ENCODE assay signal across 12 mouse cellular contexts in the genomic region with DNA sequence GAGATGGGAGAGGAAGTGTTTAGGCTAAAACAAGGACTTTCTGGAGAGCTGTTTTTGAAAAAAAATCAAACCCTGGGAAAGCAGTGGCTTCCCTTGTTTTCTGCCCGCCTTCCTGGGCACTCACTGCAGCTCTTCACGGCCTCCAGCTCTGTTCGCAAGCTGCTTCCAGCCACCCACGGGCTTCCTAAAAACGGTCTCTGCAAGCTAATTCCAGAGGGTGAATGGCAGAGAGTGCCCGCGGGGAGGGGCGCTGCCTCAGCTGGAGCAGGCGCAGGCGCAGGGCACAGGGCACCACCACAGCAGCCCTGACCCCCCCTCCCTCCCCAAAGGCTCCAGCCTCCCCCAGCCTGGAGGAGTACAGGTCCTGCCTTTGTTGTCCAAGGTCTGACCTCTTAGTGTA. TPM values are rescaled to one million over a fixed set of nuclear protein-coding genes. Genes with fewer than 3 reads are reported as not detected.
A peak's percentile ranks its signal among the peaks of the same experiment; 100 is the strongest.
DNase-seq lines count a peak whose midpoint lies in the region; ATAC-seq and TF ChIP-seq lines count a peak whose summit lies in the region.
"Had no signal": no experiment of that assay in that cellular context is flagged by ENCODE, and none has a peak within 500 bp of the region (broad histone marks: within the 10 kb centered on the region; RNA-seq: fewer than 3 reads in every experiment).

No protein-coding gene starts in this region.

- peak; percentile 56 for DNase-seq in midbrain, postnatal 0 days (ENCODE audit: low spot score)
- DNase-seq in frontal cortex, postnatal 36 days (ENCODE audit: low spot score in 2 of 2) = peak; percentile 86 to 94
- peak; percentile 60 to 90 for DNase-seq in left cerebral cortex, adult 8-10 months (ENCODE audit: low spot score in 2 of 2)
- DNase-seq in right cerebral cortex, postnatal 4 days = peak; percentile 64
- DNase-seq: gastrocnemius, adult 2 months; kidney, adult 18-20 months; thymus, postnatal 14 days had no signal

- H3K27ac ChIP-seq in midbrain, postnatal 0 days (ENCODE audit: low read depth, low read length) = no peak overlapping the region
- no peak overlapping the region for H3K27ac ChIP-seq in midbrain, embryonic 16.5 days (ENCODE audit: low read length)
- H3K27ac ChIP-seq in intestine, embryonic 16.5 days (ENCODE audit: low read length) = no peak overlapping the region
- no peak overlapping the region for H3K27ac ChIP-seq in forebrain, embryonic 16.5 days (ENCODE audit: low read length)
- H3K27ac ChIP-seq: embryonic facial prominence, embryonic 13.5 days; gastrocnemius, adult 2 months; neural tube, embryonic 12.5 days had no signal

- no peak for ATAC-seq in midbrain, postnatal 0 days (ENCODE audit: low FRiP score)
- ATAC-seq in midbrain, embryonic 16.5 days = no peak
- ATAC-seq in intestine, embryonic 16.5 days = no peak
- no peak for ATAC-seq in forebrain, embryonic 16.5 days

- no peak overlapping the region for H3K4me3 ChIP-seq in midbrain, postnatal 0 days (ENCODE audit: low read depth, low read length)
- no peak overlapping the region for H3K4me3 ChIP-seq in midbrain, embryonic 16.5 days (ENCODE audit: low read depth, low read length)
- H3K4me3 ChIP-seq in intestine, embryonic 16.5 days (ENCODE audit: low read length) = no peak overlapping the region
- H3K4me3 ChIP-seq in forebrain, embryonic 16.5 days (replicated peaks; ENCODE audit: low read length) = no peak overlapping the region
- H3K4me3 ChIP-seq: embryonic facial prominence, embryonic 13.5 days; gastrocnemius, adult 2 months; neural tube, embryonic 12.5 days had no signal

- WGBS in midbrain, postnatal 0 days = 42% methylated on average over 10 of the region's 10 CpGs
- WGBS in midbrain, embryonic 16.5 days = 50% methylated on average over 10 of the region's 10 CpGs
- WGBS in intestine, embryonic 16.5 days = 65% methylated on average over 10 of the region's 10 CpGs
- WGBS in forebrain, embryonic 16.5 days = 51% methylated on average over 10 of the region's 10 CpGs

- H3K9ac ChIP-seq in midbrain, postnatal 0 days (replicated peaks; ENCODE audit: low read length, poor library complexity, severe bottlenecking) = no peak overlapping the region
- H3K9ac ChIP-seq in midbrain, embryonic 16.5 days (ENCODE audit: low read depth, low read length) = no peak overlapping the region
- H3K9ac ChIP-seq in intestine, embryonic 16.5 days (ENCODE audit: low read depth, low read length) = no peak overlapping the region
- H3K9ac ChIP-seq in forebrain, embryonic 16.5 days (replicated peaks; ENCODE audit: low read depth, low read length) = no peak overlapping the region
- H3K9ac ChIP-seq: embryonic facial prominence, embryonic 13.5 days; neural tube, embryonic 12.5 days had no signal

- TF ChIP-seq CTCF in midbrain, postnatal 0 days (IDR thresholded peaks at IDR 0.05) = no peak

- no peak overlapping the region for H3K4me2 ChIP-seq in midbrain, postnatal 0 days (ENCODE audit: low read depth, low read length, poor library complexity, severe bottlenecking)
- no peak overlapping the region for H3K4me2 ChIP-seq in midbrain, embryonic 16.5 days (ENCODE audit: low read length)
- H3K4me2 ChIP-seq in intestine, embryonic 16.5 days (ENCODE audit: low read depth, low read length) = no peak overlapping the region
- no peak overlapping the region for H3K4me2 ChIP-seq in forebrain, embryonic 16.5 days (ENCODE audit: low read length)
- H3K4me2 ChIP-seq: embryonic facial prominence, embryonic 13.5 days; neural tube, embryonic 12.5 days had no signal

- H3K27me3 ChIP-seq in midbrain, postnatal 0 days (ENCODE audit: insufficient read depth, low read length) = no peaks in the 10 kb centered on the region
- no peaks in the 10 kb centered on the region for H3K27me3 ChIP-seq in midbrain, embryonic 16.5 days (ENCODE audit: control insufficient read depth, insufficient read depth, low read depth, low read length)
- no peaks in the 10 kb centered on the region for H3K27me3 ChIP-seq in intestine, embryonic 16.5 days (replicated peaks; ENCODE audit: control insufficient read depth, insufficient read depth, low read length)
- no peaks in the 10 kb centered on the region for H3K27me3 ChIP-seq in forebrain, embryonic 16.5 days (replicated peaks; ENCODE audit: control insufficient read depth, insufficient read depth, low read length)
- H3K27me3 ChIP-seq: neural tube, embryonic 12.5 days had no signal

- H3K9me3 ChIP-seq in midbrain, postnatal 0 days (ENCODE audit: low read length) = no peaks in the 10 kb centered on the region
- H3K9me3 ChIP-seq in midbrain, embryonic 16.5 days (replicated peaks; ENCODE audit: control insufficient read depth, low read length, poor library complexity, severe bottlenecking) = no peaks in the 10 kb centered on the region
- H3K9me3 ChIP-seq in intestine, embryonic 16.5 days (ENCODE audit: control insufficient read depth, low read length) = no peaks in the 10 kb centered on the region
- no peaks in the 10 kb centered on the region for H3K9me3 ChIP-seq in forebrain, embryonic 16.5 days (ENCODE audit: control insufficient read depth, low read length)
- H3K9me3 ChIP-seq: embryonic facial prominence, embryonic 13.5 days; neural tube, embryonic 12.5 days had no signal

- H3K36me3 ChIP-seq in midbrain, postnatal 0 days (ENCODE audit: insufficient read depth, low read length) = no peaks in the 10 kb centered on the region
- H3K36me3 ChIP-seq in midbrain, embryonic 16.5 days (ENCODE audit: control insufficient read depth, insufficient read depth, low read length) = no peaks in the 10 kb centered on the region
- H3K36me3 ChIP-seq in intestine, embryonic 16.5 days (ENCODE audit: control insufficient read depth, insufficient read depth, low read length) = no peaks in the 10 kb centered on the region
- no peaks in the 10 kb centered on the region for H3K36me3 ChIP-seq in forebrain, embryonic 16.5 days (ENCODE audit: control insufficient read depth, insufficient read depth)
- H3K36me3 ChIP-seq: embryonic facial prominence, embryonic 13.5 days; neural tube, embryonic 12.5 days had no signal

- H3K4me1 ChIP-seq in midbrain, postnatal 0 days (ENCODE audit: insufficient read depth, low read length) = peaks cover 11% of the 10 kb centered on the region
- peaks cover 11% of the 10 kb centered on the region for H3K4me1 ChIP-seq in midbrain, embryonic 16.5 days (ENCODE audit: control insufficient read depth, insufficient read depth, low read length)
- no peaks in the 10 kb centered on the region for H3K4me1 ChIP-seq in intestine, embryonic 16.5 days (ENCODE audit: control insufficient read depth, insufficient read depth, low read length)
- H3K4me1 ChIP-seq in forebrain, embryonic 16.5 days (replicated peaks; ENCODE audit: control insufficient read depth, insufficient read depth, low read length) = peaks cover 16% of the 10 kb centered on the region

RNA-seq across cellular contexts. Expression of a gene that starts 32.3 kb away (rescaled TPM):
- total RNA-seq in midbrain, postnatal 0 days (2014; rRNA removed) = 188 and 246 TPM in 2 replicates
- polyA plus RNA-seq in midbrain, postnatal 0 days (2015; fragmentation: Nextera tagmentation; extraction: Ambion mirVana) = 224 and 240 TPM in 2 replicates
- 270 and 271 TPM in 2 replicates for polyA plus RNA-seq in midbrain, embryonic 16.5 days (2015; fragmentation: Nextera tagmentation; extraction: Ambion mirVana)
- total RNA-seq in left cerebral cortex, adult 8-10 months (2022) = 100 to 1,000 TPM; 201 to 218 (median 204) TPM
- polyA plus RNA-seq in intestine, embryonic 16.5 days (2015; fragmentation: Nextera tagmentation; extraction: Ambion mirVana) = 51.2 and 52.6 TPM in 2 replicates
- 342 and 361 TPM in 2 replicates for polyA plus RNA-seq in forebrain, embryonic 16.5 days (2015; fragmentation: Nextera tagmentation; extraction: Ambion mirVana)

RNA-seq across cellular contexts. Expression of a gene that starts 33.9 kb away (rescaled TPM):
- 49.1 and 53.5 TPM in 2 replicates for total RNA-seq in midbrain, postnatal 0 days (2014; rRNA removed)
- 42.0 and 44.5 TPM in 2 replicates for polyA plus RNA-seq in midbrain, postnatal 0 days (2015; fragmentation: Nextera tagmentation; extraction: Ambion mirVana)
- 46.7 and 48.2 TPM in 2 replicates for polyA plus RNA-seq in midbrain, embryonic 16.5 days (2015; fragmentation: Nextera tagmentation; extraction: Ambion mirVana)
- total RNA-seq in left cerebral cortex, adult 8-10 months (2022) = 10 to 100 TPM; 34.8 to 36.6 (median 35.9) TPM
- polyA plus RNA-seq in intestine, embryonic 16.5 days (2015; fragmentation: Nextera tagmentation; extraction: Ambion mirVana) = 33.1 and 33.2 TPM in 2 replicates
- polyA plus RNA-seq in forebrain, embryonic 16.5 days (2015; fragmentation: Nextera tagmentation; extraction: Ambion mirVana) = 44.4 and 45.9 TPM in 2 replicates
